Mouse (Mus musculus): ENCODE measurements around the gene C130060K24Rik.

DNA sequence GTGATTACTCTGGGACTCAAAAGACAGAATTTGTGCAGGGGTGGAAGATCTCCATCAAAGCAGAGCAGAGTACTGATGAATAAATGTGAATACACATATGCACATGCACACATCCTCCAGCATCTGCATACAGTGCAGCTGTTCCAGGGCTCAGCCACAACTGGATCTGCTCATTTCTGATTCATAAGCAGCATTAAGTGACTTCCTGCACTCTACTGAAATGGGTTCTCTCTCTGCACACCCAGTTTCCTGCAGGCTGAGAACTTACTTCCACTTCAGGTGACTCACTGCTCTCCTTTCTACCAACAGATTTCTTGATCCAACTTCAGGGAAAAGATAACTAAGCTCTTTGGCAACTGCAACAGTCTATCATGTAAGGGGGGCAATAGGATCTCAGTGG is 117.9 kb downstream of the C130060K24Rik start:
- TF ChIP-seq CTCF (IDR thresholded peaks at IDR 0.05; ENCODE audit: low read depth), result no peak
- no peak for TF ChIP-seq EP300 (IDR thresholded peaks at IDR 0.05; ENCODE audit: low read depth)

All from liver, embryonic 14.5 days (tissue).